Mouse (Mus musculus): ENCODE results near the gene Slc2a3.

DNA sequence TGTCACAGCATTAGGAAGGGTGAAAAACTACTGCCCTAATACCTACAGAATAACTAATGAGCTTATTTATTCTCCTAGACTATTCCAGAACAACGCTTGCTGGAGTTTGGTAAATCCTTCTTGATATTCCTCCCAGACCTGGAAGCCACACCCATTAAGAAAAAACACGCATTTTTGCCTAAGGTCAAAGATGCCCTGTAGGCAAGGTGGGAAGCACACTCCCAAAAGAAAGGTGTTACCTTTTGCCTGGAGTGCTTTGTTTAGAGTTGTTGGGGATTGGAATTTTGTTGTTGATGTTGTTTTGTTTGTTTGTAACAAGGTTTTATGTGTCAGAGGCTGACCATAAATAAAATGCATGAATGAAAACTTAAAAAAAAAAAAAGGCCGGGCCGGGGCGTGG is 111.4 kb downstream of the Slc2a3 start:
- TF ChIP-seq CTCF (IDR thresholded peaks at IDR 0.05; ENCODE audit: control insufficient read depth, insufficient read depth, low read length) (no peak), POLR2A (IDR thresholded peaks at IDR 0.05; ENCODE audit: borderline replicate concordance, control insufficient read depth, low read depth, low read length) (no peak)
